Mouse (Mus musculus): ENCODE measurements at regions not wholly inside any gene's neighbourhood (a gene's known extent, or its start where the extent isn't known, plus 50 kb on each side); places are given as distances from the start of the nearest gene placed in this dataset.

GRCm38 (mm10) chr5:74943737-74944403 lies 100.7 kb downstream of the Chic2 start:
- peak; percentile 74 to 75 for DNase-seq (ENCODE audit: low spot score in 2 of 2)

GRCm38 (mm10) chr5:74941426-74941825 lies 103.1 kb downstream of the Chic2 start:
- no peak for DNase-seq (ENCODE audit: low spot score in 2 of 2)

GRCm38 (mm10) chr5:74937416-74937940 lies 107.1 kb downstream of the Chic2 start:
- no peak for DNase-seq (ENCODE audit: low spot score in 2 of 2)

- DNase-seq (ENCODE audit: low spot score in 2 of 2): no peak
Measured at GRCm38 (mm10) chr5:74936087-74936486, 108.5 kb downstream of the Chic2 start.

- DNase-seq (ENCODE audit: low spot score in 2 of 2): no peak
Measured at GRCm38 (mm10) chr5:74935676-74936075, 108.9 kb downstream of the Chic2 start.

- DNase-seq (ENCODE audit: low spot score in 2 of 2): no peak
Measured at GRCm38 (mm10) chr5:74933276-74933675, 111.3 kb downstream of the Chic2 start.

- no peak for DNase-seq (ENCODE audit: low spot score in 2 of 2)
Measured at GRCm38 (mm10) chr5:74932206-74932605, 112.4 kb downstream of the Chic2 start.

- DNase-seq (ENCODE audit: low spot score in 2 of 2): no peak
Measured at GRCm38 (mm10) chr5:74931765-74932164, 112.8 kb downstream of the Chic2 start.

- DNase-seq (ENCODE audit: low spot score in 2 of 2): no peak
Measured at GRCm38 (mm10) chr5:74927543-74927942, 117.0 kb downstream of the Chic2 start.

- DNase-seq (ENCODE audit: low spot score in 2 of 2): no peak
Measured at GRCm38 (mm10) chr5:74925769-74926168, 118.8 kb downstream of the Chic2 start.

GRCm38 (mm10) chr5:74924031-74924533 lies 120.5 kb downstream of the Chic2 start:
- no peak for DNase-seq (ENCODE audit: low spot score in 2 of 2)

- DNase-seq (ENCODE audit: low spot score in 2 of 2): no peak
Measured at GRCm38 (mm10) chr5:74923337-74923736, 121.2 kb downstream of the Chic2 start.

- no peak for DNase-seq (ENCODE audit: low spot score in 2 of 2)
Measured at GRCm38 (mm10) chr5:74922881-74923280, 121.7 kb downstream of the Chic2 start.

GRCm38 (mm10) chr5:74920939-74921338 lies 123.6 kb downstream of the Chic2 start:
- DNase-seq (ENCODE audit: low spot score in 2 of 2): no peak

- DNase-seq (ENCODE audit: low spot score in 2 of 2): no peak
Measured at GRCm38 (mm10) chr5:74920490-74920889, 124.1 kb downstream of the Chic2 start.

GRCm38 (mm10) chr5:74905504-74906061 lies 139.0 kb downstream of the Chic2 start:
- no peak for DNase-seq (ENCODE audit: low spot score in 2 of 2)

- no peak for DNase-seq (ENCODE audit: low spot score in 2 of 2)
Measured at GRCm38 (mm10) chr5:74904927-74905503, 139.6 kb downstream of the Chic2 start.

- DNase-seq (ENCODE audit: low spot score in 2 of 2): no peak
Measured at GRCm38 (mm10) chr5:74904327-74904726, 140.2 kb downstream of the Chic2 start.

- no peak for DNase-seq (ENCODE audit: low spot score in 2 of 2)
Measured at GRCm38 (mm10) chr5:74903711-74904110, 140.9 kb downstream of the Chic2 start.

- no peak for DNase-seq (ENCODE audit: low spot score in 2 of 2)
Measured at GRCm38 (mm10) chr5:74897133-74897532, 147.4 kb downstream of the Chic2 start.

- DNase-seq (ENCODE audit: low spot score in 2 of 2): no peak
Measured at GRCm38 (mm10) chr5:74893276-74893675, 151.3 kb downstream of the Chic2 start.

GRCm38 (mm10) chr5:74891541-74891940 lies 153.0 kb downstream of the Chic2 start:
- DNase-seq (ENCODE audit: low spot score in 2 of 2): no peak

- DNase-seq (ENCODE audit: low spot score in 2 of 2): no peak
Measured at GRCm38 (mm10) chr5:74888934-74889333, 155.6 kb downstream of the Chic2 start.
